Mouse (Mus musculus) monocyte, adult 5-6 weeks (primary cell): Measurements from ENCODE around the gene Nt5e. TPM values are rescaled to one million over a fixed set of nuclear protein-coding genes. Genes with fewer than 3 reads are reported as not detected.
A peak's percentile ranks its signal among the peaks of the same experiment; 100 is the strongest.
"Not testable (repeated sequence)": the region's sequence is repeated elsewhere in the genome, so short reads cannot be mapped to it uniquely, and the experiment has no call there.

Experiments
- ATAC-seq: fragments of 153-309, 156-312 bp; replicated peaks from 2 replicates; pipeline ENCODE4 v1.8.0; 2017; ENCODE audit warnings: mild to moderate bottlenecking; ENCODE audit not compliant: low TSS enrichment, insufficient number of reproducible peaks, severe bottlenecking, poor library complexity, low FRiP score
- total RNA-seq: library from RNA; stranded (forward); fragments of 200-1000, 200-491, 200-594 nt; gene quantifications from 3 replicates; pipeline ENCODE4 v1.2.3, GENCODE M21; 2017

The Nt5e gene
- 4.6 to 8.6 TPM (median 4.9 TPM) in 3 replicates for total RNA-seq

DNA sequence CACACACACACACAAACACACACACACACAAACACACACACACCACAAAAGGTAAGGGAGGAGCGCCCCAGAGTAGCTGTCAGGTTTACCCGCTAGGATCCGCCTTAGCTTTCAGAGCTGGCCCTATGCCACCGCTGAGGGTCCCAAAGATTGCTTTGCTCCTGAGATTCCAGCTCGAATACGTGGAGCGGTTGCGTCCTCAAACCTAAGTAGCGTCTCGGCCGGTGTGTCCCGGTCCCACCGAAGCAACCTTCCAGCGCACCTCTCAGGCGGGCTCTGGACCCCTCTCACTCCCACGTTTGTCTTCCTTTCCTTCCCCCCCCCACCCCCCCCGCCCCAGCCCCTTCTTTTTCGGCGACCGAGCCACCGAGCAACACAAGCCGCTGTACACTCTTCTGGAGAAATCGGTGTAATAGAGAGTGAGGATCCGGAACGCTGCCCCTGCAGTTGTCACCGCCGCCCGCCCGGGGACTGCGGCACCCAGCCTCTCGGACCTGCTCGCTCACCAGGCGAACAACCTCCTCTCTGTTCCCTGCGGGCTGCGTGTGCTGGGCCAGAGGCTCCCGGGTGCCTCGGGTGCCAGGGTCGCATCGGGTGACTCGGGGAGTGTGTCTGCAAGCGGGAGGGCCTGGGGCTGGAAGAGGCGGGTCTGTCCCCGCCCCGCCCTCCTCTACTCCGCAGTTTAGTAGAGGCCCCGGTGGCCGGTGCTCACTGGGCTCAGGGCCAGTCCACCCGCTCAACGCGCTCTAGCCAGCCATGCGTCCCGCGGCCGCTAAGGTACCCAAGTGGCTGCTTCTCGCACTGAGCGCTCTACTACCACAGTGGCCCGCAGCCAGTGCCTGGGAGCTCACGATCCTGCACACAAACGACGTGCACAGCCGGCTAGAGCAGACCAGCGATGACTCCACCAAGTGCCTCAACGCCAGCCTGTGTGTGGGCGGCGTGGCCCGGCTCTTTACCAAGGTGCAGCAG, at the start of gene Nt5e:
Nt5e (plus strand) TSS at position 268 of the 972 bp plus-strand sequence.
- peak; percentile 56 for ATAC-seq

DNA sequence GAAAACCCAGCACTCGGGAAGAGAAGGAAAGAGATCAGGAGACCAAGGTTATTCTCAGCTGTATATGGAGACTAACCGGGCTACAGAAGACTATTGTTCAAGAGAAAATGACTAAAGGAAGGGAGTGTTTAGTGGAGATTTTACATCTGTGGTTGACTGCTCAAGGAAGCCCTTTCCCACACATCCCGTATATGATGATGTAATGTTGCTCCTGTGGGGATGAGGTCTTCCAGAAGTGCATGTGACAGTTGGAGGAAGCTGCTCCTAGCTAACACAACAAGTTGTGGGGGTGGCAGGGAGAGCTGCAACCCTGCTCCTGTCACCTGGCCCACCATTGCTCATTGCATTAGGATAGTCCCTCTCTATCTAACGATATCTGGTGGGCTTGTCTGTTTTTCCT, 49.4 kb upstream of the Nt5e start:
- no peak for ATAC-seq

DNA sequence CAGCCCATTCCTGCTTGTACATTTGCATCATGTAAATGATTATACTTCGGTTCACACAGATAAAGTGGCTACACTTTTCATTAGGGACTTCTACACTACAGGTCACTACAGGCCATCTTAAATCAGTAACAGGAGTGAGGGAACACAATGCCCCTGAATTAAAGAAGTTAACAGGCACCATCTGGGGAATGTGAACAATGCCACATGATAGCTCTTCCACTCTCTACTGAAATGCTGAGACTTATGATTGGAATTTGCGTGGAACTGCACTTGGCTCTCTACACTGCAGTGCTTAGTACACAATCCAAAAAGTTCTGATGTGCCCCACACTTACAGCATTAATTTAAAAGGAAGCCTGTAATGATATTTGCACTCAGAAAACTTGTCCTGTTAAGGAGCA, 47.3 kb upstream of the Nt5e start:
- no peak for ATAC-seq

DNA sequence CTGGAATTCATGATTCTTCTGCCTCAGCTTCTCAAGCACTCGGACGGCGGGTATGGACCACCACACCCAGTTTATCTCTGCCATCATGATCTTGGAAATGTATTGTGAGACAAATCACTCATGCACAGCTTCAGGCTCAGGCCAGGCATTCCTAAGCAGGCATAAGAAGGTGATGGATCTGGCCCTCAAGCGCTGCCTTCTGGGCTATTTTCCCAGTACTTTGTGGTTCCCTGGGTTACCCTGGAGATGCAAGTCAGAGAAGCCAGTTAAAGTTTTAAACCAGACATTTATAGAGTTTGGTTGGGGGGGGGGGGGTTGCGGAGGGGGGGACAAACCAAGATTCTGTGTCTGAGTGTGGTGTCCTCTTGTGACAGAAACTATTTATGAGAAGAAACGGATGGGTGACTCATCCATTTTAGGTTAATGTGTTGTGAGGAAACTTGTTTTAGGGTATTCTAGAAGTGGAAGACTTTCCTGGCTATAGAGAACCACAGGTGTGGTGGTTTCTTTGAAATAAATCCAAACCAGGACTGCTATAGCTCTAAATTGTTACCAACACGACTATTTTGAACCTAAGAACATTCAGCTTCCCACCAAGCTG, 37.3 kb upstream of the Nt5e start:
- no peak for ATAC-seq

DNA sequence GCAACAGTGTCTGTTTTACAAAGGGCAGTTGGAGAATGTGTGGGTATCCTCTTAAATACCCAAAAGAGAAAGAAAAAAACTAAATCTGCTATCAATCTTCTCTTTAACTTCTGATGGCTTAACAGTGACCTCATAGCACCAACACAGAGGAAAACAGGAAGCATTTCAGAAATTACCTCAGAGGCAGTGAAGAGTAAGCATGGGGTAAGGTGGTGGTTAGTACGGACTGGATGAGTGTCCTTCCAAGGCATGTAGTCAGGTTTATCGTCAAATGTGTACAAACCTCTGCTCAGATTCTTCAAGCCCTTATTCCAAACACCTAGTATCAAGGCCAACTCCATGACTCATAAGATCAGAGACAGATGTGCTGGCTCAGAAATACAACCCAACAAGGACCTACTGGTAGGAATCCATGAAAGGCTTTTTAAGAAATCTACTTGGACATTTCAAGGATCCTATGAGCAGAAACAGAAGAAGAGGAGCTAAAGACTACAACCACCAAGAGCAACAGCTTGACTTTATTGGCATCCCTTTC, 34.1 kb upstream of the Nt5e start:
- no peak for ATAC-seq

DNA sequence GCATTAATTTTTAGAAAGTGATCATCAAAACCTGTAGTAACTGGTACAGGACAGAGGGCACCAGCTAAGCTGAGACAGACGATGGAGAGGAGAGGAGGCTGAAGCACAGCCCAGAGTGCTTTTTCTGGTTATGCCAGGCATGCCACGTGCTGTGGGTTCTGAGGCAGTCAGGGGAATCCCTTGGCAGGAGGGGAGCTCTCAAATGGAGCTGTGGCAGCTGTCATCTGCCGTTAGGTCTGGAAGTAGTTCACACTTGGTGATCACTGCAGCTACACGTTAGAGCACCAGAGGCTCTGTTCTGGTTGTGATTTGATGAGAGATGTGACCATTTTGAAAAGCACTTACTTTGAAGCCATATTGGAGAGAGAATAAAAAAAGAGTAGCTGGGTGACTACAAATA, 31.2 kb upstream of the Nt5e start:
- ATAC-seq: no peak

DNA sequence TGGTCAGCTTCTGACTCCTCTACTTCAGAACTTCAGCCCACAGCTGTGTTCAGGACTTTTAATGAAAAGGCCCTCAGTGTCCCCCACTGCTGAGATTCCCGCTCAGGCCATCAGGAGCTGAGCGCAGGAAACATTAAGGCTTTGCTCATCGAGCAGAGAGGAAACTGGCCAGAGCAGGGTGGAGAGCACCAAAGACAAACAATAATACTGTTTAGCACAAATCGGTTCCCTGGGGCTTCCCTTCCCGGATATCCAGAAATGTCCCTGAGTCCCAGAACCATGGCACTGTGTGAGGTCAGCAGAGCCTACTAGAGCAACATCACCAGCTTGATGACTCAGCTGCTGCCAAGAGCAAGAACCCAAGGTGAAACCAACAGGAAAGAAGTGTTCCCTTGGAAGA, 30.7 kb upstream of the Nt5e start:
- ATAC-seq: no peak

DNA sequence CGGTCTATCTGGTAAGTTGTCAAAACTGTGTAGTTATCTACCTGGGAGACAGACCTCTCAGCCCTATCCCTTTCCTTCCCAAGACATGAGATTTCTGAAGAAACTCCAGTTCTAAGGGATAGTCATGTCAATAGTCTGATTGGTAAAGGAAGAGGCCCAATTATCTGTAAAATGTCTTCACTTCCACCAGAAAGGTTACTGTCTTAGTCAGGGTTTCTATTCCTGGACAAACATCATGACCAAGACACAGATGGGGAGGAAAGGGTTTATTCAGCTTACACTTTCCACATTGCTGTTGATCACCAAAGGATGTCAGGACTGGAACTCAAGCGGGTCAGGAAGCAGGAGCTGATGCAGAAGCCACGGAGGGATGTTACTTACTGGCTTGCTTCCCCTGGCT, 29.8 kb upstream of the Nt5e start:
- ATAC-seq: not testable (repeated sequence)

DNA sequence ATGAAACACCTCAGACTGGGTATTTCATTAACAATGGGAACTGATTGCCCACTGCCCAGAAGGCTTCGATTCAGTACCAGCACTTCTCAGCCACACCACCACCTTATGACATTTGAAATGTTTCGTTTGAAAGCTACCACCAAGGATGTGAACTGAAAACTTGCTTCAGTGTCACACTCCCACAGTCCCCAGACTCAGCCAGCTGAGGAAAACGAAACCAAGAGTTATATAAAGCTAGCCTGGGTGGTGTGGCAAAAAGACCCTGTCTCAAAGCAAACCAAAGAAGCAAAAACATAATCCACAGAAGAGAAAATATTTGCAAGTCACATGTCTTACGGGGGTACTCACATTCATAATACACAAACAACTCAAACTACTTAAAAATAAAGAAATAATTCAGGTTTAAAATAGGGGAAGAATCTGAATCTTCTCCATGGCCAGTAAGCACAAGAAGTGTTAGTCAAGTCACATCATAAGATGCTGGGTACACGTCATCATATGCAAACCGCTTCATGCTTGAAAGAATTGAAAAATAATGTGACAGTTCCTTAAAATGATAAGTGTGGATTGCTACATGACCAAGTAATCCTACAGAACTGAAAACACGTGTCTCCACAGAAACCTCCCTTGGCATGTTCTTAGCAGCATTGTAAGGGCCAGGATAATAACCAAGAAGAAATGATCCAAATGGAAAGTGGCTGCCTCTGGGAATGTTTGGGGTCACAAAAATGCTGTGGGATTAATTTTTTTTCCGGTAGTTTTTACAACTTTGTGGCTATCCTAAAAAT, 28.9 kb upstream of the Nt5e start:
- ATAC-seq: no peak

DNA sequence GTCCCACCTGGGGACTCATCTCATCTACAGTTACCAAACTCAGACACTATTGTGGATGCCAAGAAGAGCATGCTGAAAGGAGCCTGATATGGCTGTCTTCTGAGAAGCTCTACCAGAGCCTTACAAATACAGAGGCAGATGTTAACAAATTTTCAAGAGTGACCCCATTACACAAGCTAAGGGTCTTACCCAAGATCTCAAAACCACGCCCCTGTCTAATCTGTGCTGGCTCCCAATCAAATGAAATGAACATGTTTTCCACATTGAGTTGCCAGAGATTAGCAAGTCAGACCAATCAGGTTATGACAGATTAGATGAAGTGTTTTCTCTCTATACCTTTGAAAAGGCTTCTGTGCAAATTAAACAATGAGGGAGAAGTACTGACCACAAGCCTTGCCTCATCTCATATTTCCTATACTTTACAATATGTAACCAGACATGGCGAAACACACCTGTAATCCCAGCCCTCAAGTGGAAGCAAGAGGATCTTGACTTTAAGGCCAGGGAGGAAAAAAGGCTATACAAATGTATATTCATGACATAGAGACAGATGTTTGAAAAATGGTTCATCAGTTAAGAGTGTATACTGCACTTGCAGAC, 19.9 kb upstream of the Nt5e start:
- no peak for ATAC-seq

DNA sequence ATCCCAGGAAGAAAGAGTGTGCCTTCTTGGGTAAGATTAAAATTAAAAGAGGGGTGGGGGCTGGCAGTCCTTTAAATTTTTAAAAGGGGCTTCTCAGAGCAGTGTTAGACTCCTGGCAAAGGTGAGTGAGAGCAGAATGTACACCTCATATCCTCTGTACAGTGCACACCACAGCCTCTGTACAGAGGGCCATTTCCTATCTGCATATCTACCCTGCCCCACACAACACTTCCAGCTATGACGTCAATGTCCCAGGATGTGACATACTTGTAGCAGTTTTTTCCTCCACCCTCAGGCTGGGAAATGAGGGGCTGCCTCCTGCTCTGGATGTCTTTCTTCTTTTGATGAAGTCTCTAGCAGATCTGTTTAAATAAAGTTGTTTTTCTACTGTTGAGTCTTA, 17.9 kb upstream of the Nt5e start:
- ATAC-seq: no peak

DNA sequence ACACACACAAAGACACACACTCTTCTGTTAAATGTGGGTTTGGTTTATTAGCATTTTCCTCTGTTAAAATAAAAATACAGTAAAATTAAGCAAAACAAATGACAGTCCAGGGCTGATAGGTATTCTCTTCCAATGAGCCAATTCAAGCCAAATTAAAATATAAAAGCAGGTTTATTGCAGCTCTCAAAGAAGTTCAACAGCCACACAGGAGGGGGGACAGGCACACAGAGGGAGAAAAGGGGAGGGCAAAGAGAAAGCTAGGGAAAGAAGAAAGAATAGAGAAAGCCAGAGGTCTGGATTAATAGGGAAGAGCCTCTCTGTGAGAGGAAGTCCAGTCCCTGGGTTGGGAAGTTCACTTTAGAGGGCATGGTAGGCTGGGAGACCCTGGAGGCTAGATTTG, 7.8 kb upstream of the Nt5e start:
- ATAC-seq: no peak

DNA sequence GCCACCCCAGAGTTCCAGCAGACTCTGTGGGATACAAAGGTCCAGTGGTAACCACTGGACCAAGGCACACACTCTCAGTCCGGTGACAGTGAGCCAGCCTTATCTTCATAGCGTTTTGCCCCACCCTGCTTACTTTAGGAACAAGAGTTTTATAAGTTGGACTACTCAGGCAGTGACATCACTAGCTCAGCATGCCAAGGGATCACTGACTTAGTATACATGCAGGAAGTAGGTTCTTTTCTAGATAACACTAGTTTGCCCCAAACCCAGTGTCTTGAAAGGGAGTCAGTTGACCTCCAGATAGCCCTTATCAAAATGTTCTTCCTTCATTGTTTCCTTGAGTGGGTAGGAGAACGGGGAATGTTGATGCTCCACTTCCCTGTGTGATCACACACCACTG, 2.4 kb upstream of the Nt5e start:
- ATAC-seq: no peak

DNA sequence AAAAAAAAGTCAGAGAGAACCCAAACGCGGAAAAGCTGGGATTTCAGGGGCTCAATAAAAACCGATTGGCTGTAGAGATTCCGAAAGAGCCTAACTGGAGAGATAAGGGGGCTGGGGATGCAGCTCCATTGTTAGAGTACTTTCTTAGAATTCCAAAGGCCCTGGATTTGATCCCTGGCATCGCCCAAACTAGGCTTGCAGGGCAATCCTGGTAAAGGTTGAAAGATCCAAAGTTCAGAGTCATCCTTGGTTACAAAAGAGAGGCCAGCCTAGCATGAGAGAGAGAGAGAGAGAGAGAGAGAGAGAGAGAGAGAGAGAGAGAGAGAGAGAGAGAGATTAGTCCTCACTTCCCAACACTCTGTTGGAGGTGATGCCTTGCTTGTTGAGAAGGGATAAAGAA, 1.7 kb downstream of the Nt5e start:
- no peak for ATAC-seq

DNA sequence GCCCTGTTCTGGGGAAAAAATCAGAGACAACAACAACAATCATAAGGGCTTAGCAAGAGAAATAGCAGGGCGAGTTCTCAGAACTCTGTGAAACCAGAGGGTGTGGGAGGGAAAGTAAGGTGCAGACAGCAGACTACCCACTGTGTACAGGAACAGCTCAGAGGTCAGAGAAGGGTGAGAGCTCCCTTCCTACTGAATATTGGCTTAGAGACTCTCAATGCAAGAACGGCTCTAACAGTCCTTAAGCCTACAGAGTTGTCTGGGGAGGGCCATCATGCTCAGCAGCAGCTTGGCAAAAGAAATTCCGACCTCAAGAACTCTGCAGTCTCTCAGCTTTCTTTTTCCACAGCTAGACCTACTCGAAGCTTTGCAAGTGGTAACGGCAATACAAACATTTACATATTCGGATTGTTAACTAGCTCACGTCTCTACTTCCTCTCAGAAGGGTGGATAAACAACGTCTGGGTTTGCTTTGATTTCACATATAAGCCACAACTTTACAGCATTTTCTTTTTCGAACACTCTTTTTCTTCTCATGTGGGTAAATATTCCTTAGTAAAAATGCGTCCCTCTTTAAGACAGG, 2.3 kb downstream of the Nt5e start:
- no peak for ATAC-seq

DNA sequence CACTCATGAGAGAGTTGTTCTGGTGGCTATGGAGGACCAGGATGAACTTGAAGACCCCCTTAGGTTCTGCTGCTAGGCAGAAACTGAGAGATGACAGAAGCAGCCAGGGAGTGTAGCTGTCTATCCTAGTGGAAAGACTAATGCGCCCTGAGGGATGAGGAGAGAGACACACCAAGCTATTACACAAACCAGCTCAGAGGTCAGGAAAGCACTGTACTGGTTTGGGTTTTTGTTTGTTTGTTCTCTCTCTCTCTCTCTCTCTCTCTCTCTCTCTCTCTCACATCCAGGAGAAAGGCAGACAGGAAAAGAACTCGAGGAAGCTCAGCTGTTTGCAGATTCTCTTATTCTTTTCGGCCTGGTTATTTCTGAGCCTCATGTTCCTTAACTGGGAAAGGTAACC, 3.3 kb downstream of the Nt5e start:
- ATAC-seq: no peak

DNA sequence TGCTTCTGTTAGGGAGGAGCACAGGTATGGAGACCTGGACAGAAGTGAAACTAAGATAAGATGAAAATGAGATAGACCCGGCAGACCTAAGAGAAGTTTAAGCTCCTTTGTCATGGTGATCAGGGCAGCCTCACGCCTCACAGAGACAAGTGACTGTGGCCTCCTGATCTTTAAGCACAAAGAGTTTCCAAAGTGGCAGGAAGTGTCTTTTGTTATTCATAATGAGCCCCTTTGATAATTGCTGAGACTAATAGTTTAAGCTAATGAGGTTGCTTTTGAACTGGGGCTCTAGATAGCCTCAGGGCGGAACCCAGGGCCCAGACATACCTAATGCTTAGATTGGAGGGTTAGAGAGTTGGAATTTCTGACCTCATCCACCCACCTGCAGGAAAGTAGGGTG, 5.5 kb downstream of the Nt5e start:
- no peak for ATAC-seq

DNA sequence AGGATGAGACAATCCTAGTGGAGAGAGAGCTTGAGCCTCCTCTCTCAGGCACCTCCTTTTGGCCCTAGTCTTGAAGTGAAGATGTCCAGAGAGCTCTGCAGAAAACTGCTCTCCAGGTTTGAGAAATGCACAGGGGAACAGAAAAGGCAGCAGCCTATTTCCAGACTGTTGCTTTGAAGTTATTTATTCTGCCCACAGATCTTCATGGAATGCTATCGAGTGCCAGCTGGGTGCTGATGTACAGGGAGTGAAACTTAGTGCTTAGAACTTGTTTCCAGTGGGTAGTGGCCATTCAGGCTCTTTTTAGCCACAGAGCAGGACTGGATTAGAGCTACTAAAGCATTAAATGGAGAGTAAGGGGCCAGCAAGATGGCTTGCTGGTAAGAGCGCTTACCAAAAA, 8.8 kb downstream of the Nt5e start:
- ATAC-seq: no peak

DNA sequence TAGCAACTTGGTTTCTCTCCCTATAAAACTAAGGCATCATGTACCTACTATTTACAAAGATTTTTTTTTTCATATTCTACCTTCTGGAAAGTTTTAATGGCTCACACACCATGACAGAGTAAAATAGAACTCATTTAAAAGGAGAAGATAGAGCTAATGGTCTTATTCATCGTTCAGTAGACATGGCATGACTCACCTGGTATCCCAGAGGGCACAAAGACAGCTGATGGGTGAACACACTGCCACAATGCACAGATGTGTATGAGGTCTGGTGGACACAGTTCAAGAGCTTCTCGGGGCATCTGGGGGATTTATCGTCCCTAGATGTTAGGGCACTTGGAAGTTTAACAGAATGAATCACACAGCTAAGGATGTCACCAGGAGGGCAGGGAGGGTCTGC, 13.8 kb downstream of the Nt5e start:
- no peak for ATAC-seq
